Comparison of ENCODE assay signal across 8 mouse cellular contexts in genomic region chr13:111725165-111726077, GRCm38 (mm10). TPM values are rescaled to one million over a fixed set of nuclear protein-coding genes. Genes with fewer than 3 reads are reported as not detected.
DNase-seq lines count a peak whose midpoint lies in the region; ATAC-seq lines count a peak whose summit lies in the region.

No protein-coding gene starts in this region.

- under 1% methylated on average over 63 of the region's 65 CpGs for WGBS in heart, embryonic 14.5 days
- under 1% methylated on average over 65 of the region's 65 CpGs for WGBS in liver, embryonic 13.5 days (ENCODE audit: insufficient replicate concordance)
- WGBS in stomach, embryonic 16.5 days = under 1% methylated on average over 65 of the region's 65 CpGs

- H3K27me3 ChIP-seq in heart, embryonic 14.5 days (ENCODE audit: control insufficient read depth, insufficient read depth, low read length) = no peaks in the 10 kb centered on the region
- no peaks in the 10 kb centered on the region for H3K27me3 ChIP-seq in liver, embryonic 13.5 days
- no peaks in the 10 kb centered on the region for H3K27me3 ChIP-seq in stomach, embryonic 16.5 days (ENCODE audit: control insufficient read depth, insufficient read depth, low read length)

- H3K9ac ChIP-seq in heart, embryonic 14.5 days (ENCODE audit: low read length) = peak overlapping the region; percentile 77
- peak overlapping the region; percentile 73 for H3K9ac ChIP-seq in liver, embryonic 13.5 days
- H3K9ac ChIP-seq in stomach, embryonic 16.5 days (ENCODE audit: low read length) = peak overlapping the region; percentile 90

- H3K27ac ChIP-seq in heart, embryonic 14.5 days (replicated peaks in 1 of 2; ENCODE audit: control insufficient read depth in 1 of 2, insufficient read depth in 1 of 2, low read depth in 2 of 2, low read length in 2 of 2) = peak overlapping the region; percentile 82 to 89
- peak overlapping the region; percentile 88 for H3K27ac ChIP-seq in liver, embryonic 13.5 days
- H3K27ac ChIP-seq in stomach, embryonic 16.5 days (ENCODE audit: low read length) = peak overlapping the region; percentile 93

- H3K9me3 ChIP-seq in heart, embryonic 14.5 days (ENCODE audit: control insufficient read depth, low read length) = peaks cover 11% of the 10 kb centered on the region
- peaks cover 5% of the 10 kb centered on the region for H3K9me3 ChIP-seq in liver, embryonic 13.5 days (replicated peaks)
- H3K9me3 ChIP-seq in stomach, embryonic 16.5 days (replicated peaks; ENCODE audit: control insufficient read depth, low read length) = peaks cover 4% of the 10 kb centered on the region

- no peaks in the 10 kb centered on the region for H3K36me3 ChIP-seq in heart, embryonic 14.5 days (ENCODE audit: control insufficient read depth, insufficient read depth, low read length)
- H3K36me3 ChIP-seq in liver, embryonic 13.5 days = no peaks in the 10 kb centered on the region
- no peaks in the 10 kb centered on the region for H3K36me3 ChIP-seq in stomach, embryonic 16.5 days (ENCODE audit: control insufficient read depth, insufficient read depth, low read length)

- H3K4me2 ChIP-seq in heart, embryonic 14.5 days (ENCODE audit: low read length) = peak overlapping the region; percentile 86
- peak overlapping the region; percentile 88 for H3K4me2 ChIP-seq in liver, embryonic 13.5 days
- H3K4me2 ChIP-seq in stomach, embryonic 16.5 days (ENCODE audit: low read depth, low read length) = peak overlapping the region; percentile 84

- H3K4me3 ChIP-seq in heart, embryonic 14.5 days (ENCODE audit: control insufficient read depth in 1 of 2, insufficient read depth in 1 of 2, low read depth in 1 of 2, low read length in 2 of 2) = peak overlapping the region; percentile 62 to 64
- H3K4me3 ChIP-seq in liver, embryonic 13.5 days (replicated peaks) = peak overlapping the region; percentile 78
- H3K4me3 ChIP-seq in stomach, embryonic 16.5 days (replicated peaks; ENCODE audit: low read length) = peak overlapping the region; percentile 71

- peak; percentile 94 for DNase-seq in c-Kit-negative CD71-positive TER-119-positive erythroid progenitor cells, embryonic 14.5 days (ENCODE audit: low read depth, low spot score)
- DNase-seq in fibroblast of lung, adult 2 months (ENCODE audit: low read depth) = peak; percentile 95
- peak; percentile 98 for DNase-seq in kidney, postnatal 14 days
- peak; percentile 99 for DNase-seq in liver, embryonic 13.5 days
- peak; percentile 99 for DNase-seq in neural tube, embryonic 10.5 days (ENCODE audit: extremely low spot score, low spot score)

- H3K4me1 ChIP-seq in heart, embryonic 14.5 days (ENCODE audit: control insufficient read depth in 2 of 2, insufficient read depth in 2 of 2, low read length in 2 of 2) = peaks cover 0 to 4% of the 10 kb centered on the region in 2 experiments; a peak in 1 of 4 replicates
- peaks cover 12% of the 10 kb centered on the region for H3K4me1 ChIP-seq in liver, embryonic 13.5 days (replicated peaks)
- peaks cover 6% of the 10 kb centered on the region for H3K4me1 ChIP-seq in stomach, embryonic 16.5 days (ENCODE audit: control insufficient read depth, insufficient read depth, low read length)

- ATAC-seq in CD4-positive, CD25-positive, alpha-beta regulatory T cell, adult 4 months = peak; percentile 90
- ATAC-seq in heart, embryonic 14.5 days (ENCODE audit: insufficient number of reproducible peaks, insufficient read depth, low FRiP score, low read depth) = peak; percentile 99
- ATAC-seq in liver, embryonic 13.5 days (ENCODE audit: low read depth) = peak; percentile 97
- ATAC-seq in stomach, embryonic 16.5 days (ENCODE audit: insufficient read depth, low FRiP score) = peak; percentile 99

RNA-seq across cellular contexts. Expression of gene Mier3, which starts 44.6 kb away (rescaled TPM):
- polyA plus RNA-seq in CD4-positive, CD25-positive, alpha-beta regulatory T cell, adult 4 months (2017; shearing (Covaris generic)) = 10 to 100 TPM; 12.3 to 16.5 TPM
- 16.8 and 18.0 TPM in 2 replicates for polyA plus RNA-seq in heart, embryonic 14.5 days (2014; fragmentation: Nextera tagmentation; extraction: Ambion mirVana)
- polyA plus RNA-seq in liver, embryonic 13.5 days (2015; fragmentation: Nextera tagmentation; extraction: Ambion mirVana) = 12.9 and 18.4 TPM in 2 replicates
- 18.2 and 18.6 TPM in 2 replicates for polyA plus RNA-seq in stomach, embryonic 16.5 days (2015; fragmentation: Nextera tagmentation; extraction: Ambion mirVana)

Comparison
In these comparisons a context has a peak if more than half of its experiments do, and no peak if none do; other contexts are left out.
1. Peak in every context shown above with its lines: DNase-seq, ATAC-seq, H3K4me3 ChIP-seq and H3K27ac ChIP-seq.